Mouse (Mus musculus) erythroblast, embryonic 14.5 days (primary cell): ENCODE measurements around the gene Thpo.

Source experiments
- GATA1 ChIP-seq: IDR thresholded peaks from 2 replicates; pipeline ENCODE4 v1.6.1; 2012; ENCODE audit warnings: low read length, inconsistent platforms, mixed read lengths
- TAL1 ChIP-seq: IDR thresholded peaks from 3 replicates; pipeline ENCODE4 v1.6.1; 2012; ENCODE audit warnings: low read length, inconsistent platforms, mixed read lengths

GRCm38 (mm10) chr16:20676702-20677101 lies 57.6 kb downstream of the Thpo start:
- TF ChIP-seq TAL1 (no peak), GATA1 (no peak)
